Mouse (Mus musculus): ENCODE results near the gene Camk2d. TPM values are rescaled to one million over a fixed set of nuclear protein-coding genes. Genes with fewer than 3 reads are reported as not detected.

Camk2d gene
- total RNA-seq (2017) = 170 to 200 TPM (median 170 TPM) in 3 replicates

DNA sequence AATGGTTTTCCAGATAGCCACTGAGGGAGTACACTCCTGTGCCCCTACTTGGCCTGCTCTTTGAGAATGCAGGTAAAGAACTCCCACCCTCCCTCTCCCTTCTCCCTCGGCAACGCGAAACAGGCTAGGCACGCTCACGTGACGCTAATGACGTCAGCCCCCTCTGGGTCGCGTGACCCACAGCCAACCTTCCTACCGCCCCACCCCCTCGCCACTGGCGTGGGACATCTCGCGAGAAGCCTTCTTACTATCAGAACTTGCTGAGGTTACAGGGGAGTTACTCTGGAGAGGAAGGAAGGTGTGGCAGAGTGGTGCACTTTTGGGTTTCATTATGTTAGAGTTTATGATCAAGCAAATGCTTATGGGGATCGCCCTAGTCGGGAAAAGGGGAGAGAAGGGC lies at the start of gene Camk2d:
Camk2d (plus strand) TSS at position 217 of the 400 bp plus-strand sequence.
- ATAC-seq (replicated peaks; ENCODE audit: insufficient number of reproducible peaks, low FRiP score, low TSS enrichment, poor library complexity, severe bottlenecking) = peak; percentile 93

DNA sequence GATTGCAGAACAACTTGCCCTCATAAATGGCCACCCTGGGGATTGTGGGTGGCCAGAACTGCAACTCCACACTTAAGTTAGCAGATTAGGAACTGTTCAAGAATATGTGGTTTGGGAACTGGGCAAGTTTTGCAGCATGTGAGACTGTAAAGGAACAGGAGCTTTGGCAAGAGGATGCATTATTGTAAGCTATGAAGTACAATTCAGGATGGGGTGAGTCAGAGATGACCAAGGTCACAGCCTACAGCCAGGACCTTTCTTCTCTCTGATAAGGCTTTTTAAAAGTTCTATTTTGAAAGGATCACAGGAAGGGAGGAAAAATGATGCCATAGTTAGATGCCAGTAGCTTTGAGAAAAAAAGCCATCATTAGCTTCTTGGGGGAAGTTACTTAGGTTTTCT lies 48.2 kb upstream of the Camk2d start:
- no peak for ATAC-seq (replicated peaks; ENCODE audit: insufficient number of reproducible peaks, low FRiP score, low TSS enrichment, poor library complexity, severe bottlenecking)

DNA sequence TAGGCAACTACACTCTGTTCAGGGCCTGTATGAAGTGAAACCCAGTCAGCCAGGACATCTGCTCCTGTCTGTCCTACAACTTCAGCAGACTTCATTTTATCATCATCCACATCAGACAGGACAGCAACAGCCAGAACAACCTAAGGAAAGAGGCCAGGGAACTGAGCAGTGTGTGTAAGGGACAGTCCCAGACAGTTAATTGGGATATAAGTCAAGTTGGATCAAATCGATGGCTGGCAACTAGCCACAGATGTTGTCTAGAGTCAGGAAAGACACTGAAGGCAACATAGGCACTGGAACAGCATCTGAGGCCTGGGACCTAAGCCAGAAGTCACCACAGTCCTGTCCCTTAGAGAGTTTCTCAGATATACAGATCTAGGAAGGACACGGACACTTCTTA lies 32.5 kb upstream of the Camk2d start:
- no peak for ATAC-seq (replicated peaks; ENCODE audit: insufficient number of reproducible peaks, low FRiP score, low TSS enrichment, poor library complexity, severe bottlenecking)

DNA sequence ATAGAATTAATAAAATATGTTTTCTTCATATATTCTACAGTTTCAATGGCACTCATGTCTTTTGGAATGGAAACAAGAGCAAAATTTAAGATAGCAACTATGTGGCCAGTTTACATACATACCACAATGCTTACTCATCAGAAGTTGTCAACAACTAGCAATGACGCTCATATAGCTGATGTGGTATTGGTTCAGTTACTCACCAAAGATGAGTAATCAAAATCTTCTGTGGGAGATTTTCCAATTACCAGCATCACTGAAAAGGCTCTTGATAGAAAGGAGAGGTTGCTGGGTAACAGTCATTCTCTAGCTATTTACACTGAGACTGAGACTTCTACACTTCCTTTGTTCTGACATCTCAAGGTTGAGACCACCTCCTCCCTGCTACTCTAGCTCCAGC lies 25.5 kb upstream of the Camk2d start:
- ATAC-seq (replicated peaks; ENCODE audit: insufficient number of reproducible peaks, low FRiP score, low TSS enrichment, poor library complexity, severe bottlenecking) = no peak

DNA sequence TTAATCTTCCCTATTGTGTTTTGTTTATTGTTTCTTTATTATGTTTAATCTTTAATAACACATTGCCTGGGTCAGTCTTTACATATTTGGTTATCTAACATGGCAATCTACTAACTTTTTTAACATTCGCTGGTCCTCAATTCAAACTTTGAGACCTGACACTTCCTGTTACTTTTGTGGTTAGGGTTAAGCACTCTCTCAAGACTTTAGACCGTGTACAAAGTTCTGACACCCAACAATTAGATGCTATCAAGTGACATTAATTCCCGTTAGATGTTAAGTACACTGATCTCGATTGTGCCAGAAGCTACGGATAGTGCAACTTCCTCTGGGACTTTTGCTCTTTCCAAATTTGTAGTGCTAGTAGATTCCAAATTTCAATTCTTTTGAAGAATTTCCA lies 23.2 kb upstream of the Camk2d start:
- no peak for ATAC-seq (replicated peaks; ENCODE audit: insufficient number of reproducible peaks, low FRiP score, low TSS enrichment, poor library complexity, severe bottlenecking)

DNA sequence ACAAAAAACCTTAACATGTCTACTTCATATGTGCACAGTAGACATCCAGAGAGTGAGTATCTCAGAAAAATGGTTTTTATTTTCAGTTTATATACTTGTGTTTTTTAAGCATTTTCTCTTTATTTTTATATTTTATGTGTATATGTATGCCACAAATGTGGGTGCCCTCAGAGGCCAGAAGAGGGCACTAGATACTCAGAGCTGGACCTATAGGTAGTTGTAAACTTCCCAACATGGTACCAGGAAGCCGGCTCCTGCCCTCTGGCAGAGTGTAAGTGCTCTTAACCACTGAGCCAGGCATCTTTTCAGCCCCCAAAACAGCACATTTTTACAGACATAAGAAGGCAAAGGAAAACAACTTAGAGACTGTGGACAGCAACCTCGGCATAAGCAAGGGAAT lies 20.2 kb upstream of the Camk2d start:
- ATAC-seq (replicated peaks; ENCODE audit: insufficient number of reproducible peaks, low FRiP score, low TSS enrichment, poor library complexity, severe bottlenecking) = no peak

DNA sequence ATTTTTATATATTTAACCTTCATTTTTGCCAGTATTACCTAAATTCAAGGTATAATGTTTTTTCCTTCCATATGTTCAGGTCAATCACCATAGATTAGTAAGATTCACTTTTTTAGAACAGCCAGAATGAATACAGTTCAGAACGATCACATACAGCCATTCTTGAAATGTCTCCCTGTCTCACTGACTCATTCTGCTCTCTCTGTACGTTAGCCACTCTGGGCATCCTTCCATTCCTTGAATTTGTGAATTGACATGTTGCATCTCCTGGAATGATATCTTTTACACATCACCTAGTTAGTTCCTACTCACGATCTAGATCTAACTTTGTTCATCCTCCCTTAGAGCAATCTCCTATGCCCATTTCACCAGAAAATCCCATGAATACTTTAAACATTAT lies 10.0 kb upstream of the Camk2d start:
- ATAC-seq (replicated peaks; ENCODE audit: insufficient number of reproducible peaks, low FRiP score, low TSS enrichment, poor library complexity, severe bottlenecking) = no peak

DNA sequence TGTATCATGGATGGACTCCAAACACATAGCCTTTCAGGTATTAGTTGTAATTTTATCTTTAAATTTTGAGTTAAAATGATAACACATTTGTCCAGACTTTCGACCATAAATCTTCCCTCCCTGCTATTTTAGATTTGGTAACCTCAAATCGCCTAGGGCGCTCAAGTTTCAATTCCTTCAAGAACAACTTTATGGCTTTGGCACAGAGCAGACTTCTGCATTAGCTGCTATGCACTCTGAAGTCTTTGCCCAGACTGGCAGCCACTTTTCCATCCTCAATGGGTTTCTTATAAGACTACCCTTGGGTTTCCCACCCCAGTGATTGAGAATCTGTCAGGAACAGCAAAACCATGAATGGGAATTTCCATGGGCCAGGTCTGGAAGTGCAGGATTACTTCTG lies 8.6 kb upstream of the Camk2d start:
- no peak for ATAC-seq (replicated peaks; ENCODE audit: insufficient number of reproducible peaks, low FRiP score, low TSS enrichment, poor library complexity, severe bottlenecking)

DNA sequence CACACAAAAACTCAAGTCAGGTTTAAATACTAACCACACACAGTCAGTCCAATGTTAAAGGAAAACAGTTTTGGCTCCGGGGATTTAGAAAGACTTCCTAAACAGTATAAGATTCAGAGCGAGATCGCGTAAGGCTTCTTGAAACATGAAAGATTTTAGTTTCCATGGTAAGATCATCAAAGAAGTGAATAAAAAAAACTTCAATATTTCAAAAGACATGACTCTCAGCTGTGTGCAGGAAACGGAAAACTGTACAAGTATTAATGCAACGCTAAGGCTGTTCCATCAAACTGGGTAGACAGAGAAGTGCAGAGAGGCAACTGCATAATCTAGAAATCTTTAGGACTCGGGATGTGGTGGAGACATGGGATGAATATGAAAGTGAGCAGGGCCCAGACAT lies 6.5 kb upstream of the Camk2d start:
- no peak for ATAC-seq (replicated peaks; ENCODE audit: insufficient number of reproducible peaks, low FRiP score, low TSS enrichment, poor library complexity, severe bottlenecking)

DNA sequence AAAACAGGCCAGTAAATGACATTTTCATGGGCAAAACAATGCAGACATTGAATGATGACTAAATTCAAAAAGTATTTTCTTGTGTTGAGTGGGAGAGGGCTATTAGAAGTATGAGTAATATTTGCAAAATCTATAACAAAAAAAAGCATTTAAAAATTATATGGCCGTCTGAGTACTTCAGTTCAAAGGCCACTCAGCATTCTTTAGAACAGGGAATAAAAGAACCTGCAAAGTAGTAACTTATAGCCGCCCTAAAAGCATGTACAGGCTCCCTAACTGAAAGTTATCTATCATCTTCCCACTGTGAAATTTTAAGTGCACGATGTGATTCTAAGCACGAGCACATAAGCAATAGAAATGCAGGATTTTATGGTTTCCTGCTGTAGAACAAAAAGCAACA lies 646 bp upstream of the Camk2d start:
- ATAC-seq (replicated peaks; ENCODE audit: insufficient number of reproducible peaks, low FRiP score, low TSS enrichment, poor library complexity, severe bottlenecking) = no peak

DNA sequence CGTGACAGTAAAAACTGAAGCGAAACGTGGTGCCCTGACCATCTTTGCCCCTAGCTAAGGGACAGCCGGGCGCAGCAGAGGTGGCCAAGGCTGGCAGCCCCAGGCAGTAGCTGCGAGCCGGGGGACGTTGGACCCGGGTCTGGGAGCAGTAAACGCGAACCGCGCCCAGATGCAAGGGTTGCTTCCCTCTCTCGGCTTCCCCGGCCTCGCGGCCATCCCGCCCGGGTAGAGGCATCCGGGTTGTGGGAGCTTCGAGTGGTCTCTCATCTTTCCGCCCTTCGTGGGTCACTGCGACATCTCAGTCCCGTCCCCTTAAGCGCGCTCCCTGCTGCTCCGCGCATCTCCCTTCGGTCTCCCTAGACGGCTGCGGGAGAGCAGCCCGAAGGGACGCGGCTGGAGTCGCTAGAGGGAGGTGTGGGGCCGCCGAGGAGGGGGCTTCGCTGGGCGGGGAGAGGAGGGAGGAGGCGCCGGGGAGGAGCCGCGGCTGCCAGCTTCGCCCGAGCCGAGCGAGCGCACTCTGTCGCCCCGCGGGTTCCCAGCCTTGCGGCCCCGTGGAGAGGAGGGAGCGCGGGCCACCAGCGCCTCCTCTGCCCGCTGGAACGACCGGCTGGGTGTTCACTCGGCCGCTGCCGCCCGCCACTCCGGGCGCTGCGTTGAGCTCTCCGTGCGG lies 524 bp downstream of the Camk2d start:
- peak; percentile 33 for ATAC-seq (replicated peaks; ENCODE audit: insufficient number of reproducible peaks, low FRiP score, low TSS enrichment, poor library complexity, severe bottlenecking)

DNA sequence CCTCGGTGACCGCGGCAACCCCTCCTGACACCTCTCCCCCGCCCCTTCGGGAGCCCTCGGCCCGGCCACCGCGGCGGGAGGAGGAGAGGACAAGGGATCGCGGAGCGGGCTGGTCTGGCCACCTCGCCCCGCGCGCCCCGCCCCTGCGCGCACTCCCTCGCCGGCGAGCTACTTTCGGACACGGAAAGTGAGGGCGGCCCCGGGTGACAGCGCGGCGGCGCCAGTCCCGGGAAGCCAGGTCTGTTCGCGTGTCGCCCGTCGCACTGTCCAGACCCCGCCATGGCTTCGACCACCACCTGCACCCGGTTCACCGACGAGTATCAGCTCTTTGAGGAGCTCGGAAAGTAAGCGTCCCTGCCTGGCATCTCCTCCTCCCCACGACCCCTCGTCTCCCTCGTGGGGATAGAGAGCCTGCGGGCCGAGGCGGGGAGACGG lies 1.1 kb downstream of the Camk2d start:
- ATAC-seq (replicated peaks; ENCODE audit: insufficient number of reproducible peaks, low FRiP score, low TSS enrichment, poor library complexity, severe bottlenecking) = peak; percentile 7; the same call in 1 of the 2 replicates

DNA sequence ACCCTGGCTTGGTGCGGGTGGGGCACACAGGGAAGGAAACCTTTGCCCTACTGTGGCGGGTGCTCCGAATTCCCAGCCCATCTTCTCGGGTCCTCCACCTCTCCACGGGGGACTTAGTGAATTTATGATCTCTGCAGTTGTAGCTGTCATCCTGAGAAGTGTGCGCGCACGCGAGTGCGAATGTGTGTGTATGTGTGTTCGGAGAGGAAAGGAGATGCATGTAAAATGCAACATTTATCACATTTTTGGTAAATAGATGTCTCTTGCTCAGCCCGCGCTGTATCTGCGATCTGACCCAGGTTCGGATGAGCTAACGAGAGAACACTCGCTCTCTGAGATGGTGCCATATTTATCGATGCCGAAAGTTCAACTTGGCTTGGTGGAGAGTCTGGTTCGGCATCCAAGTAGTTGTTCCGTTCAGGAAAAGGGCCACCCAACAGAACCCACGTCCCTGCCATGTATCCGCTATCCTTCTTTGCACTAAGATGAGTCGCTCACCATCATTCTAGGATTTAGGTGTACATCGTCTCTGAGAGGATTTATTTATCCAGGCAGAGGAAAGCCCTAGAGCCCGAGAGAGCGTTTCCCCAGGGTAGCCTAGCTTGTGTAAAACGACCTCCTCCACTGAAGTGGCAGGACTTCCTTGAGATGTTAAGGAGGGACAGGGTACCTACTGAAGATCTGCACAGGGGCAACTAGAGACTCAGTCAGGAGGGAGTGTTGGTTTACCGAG lies 1.7 kb downstream of the Camk2d start:
- no peak for ATAC-seq (replicated peaks; ENCODE audit: insufficient number of reproducible peaks, low FRiP score, low TSS enrichment, poor library complexity, severe bottlenecking)

DNA sequence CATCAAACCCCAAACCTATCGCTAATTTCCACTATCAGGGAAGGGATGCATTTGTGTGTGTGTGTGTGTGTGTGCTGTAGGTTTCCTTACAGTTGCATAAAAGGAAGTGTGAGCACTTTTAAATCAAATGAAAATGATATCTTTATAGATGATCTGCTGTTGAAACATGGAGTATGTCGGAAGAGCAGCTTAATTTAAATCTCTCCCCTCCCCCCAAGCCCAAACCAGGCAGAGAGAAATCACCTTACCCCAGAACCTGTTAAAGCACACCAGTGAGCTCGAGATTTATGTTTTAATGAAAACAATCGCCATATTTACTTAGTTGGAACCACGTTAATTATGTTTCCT lies 2.2 kb downstream of the Camk2d start:
- ATAC-seq (replicated peaks; ENCODE audit: insufficient number of reproducible peaks, low FRiP score, low TSS enrichment, poor library complexity, severe bottlenecking) = no peak

DNA sequence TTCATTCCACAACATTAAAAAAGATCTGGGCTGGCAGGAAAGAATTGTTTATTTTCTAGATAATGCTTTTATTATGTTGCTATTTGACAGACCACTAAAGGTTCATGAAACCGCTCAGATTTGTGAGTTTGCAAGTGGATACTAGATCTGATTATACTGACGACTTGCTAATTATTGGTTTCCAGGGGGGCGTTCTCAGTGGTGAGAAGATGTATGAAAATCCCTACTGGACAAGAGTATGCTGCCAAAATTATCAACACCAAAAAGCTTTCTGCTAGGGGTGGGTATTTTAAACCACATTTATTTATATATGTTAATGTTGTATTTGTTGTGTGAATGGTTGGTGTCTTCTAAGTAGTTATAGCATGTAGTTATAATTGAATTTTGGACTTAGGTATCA lies 2.8 kb downstream of the Camk2d start:
- no peak for ATAC-seq (replicated peaks; ENCODE audit: insufficient number of reproducible peaks, low FRiP score, low TSS enrichment, poor library complexity, severe bottlenecking)

DNA sequence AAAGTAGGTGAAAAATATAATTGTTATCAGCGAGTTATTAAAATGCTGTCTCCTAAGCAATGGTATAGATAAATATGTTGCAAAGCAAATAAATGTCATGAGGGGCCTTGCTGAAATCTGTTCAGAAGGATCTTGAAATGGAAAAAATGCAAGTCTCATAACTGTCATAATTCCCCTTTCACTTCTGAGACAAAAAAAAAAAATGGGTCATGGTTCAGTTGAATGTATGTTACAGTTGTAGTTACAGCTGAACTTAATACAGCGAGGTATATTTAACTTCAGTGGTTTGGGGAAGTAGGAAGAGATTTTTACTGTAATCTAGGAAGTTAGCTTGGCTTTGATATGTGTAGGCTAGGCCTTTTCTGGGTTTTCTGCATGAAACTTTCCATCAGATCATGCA lies 3.2 kb downstream of the Camk2d start:
- ATAC-seq (replicated peaks; ENCODE audit: insufficient number of reproducible peaks, low FRiP score, low TSS enrichment, poor library complexity, severe bottlenecking) = no peak

DNA sequence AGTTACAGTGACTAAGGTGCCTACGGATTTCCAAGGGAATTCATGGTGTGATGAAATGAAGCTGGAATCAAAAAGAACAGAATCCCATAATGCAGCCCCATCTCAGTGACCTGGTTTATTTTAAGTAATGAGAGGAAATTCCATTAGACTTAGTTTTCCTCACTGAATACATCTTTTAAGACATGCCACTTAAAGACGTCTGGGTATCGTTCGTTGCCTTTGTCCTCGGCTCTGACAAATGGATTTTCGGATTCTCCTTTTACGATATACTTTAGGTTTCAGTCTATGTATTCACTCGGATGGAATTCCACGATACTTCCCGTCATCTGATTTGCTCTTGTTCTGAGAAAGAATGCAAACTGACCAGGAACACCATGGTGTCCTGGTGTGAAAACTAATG lies 3.8 kb downstream of the Camk2d start:
- ATAC-seq (replicated peaks; ENCODE audit: insufficient number of reproducible peaks, low FRiP score, low TSS enrichment, poor library complexity, severe bottlenecking) = no peak

DNA sequence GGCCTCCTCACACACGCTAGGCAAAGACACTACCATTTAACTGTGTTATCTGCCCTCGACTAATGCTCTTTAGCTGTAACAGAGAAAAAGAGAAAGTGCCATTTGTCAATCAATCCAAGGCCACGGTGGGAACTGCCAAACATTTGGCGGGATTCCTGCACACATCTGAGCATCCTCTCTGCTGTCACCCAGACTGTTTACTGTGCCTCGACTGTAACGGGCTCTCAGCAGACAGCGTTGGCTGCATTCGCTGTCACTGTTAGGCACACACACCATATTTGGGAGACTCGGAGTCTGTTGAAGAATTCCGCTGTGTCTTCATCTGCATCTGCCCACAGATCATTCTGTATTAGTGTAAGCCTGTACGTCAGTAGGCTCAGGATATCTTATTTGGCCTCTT lies 6.7 kb downstream of the Camk2d start:
- no peak for ATAC-seq (replicated peaks; ENCODE audit: insufficient number of reproducible peaks, low FRiP score, low TSS enrichment, poor library complexity, severe bottlenecking)

DNA sequence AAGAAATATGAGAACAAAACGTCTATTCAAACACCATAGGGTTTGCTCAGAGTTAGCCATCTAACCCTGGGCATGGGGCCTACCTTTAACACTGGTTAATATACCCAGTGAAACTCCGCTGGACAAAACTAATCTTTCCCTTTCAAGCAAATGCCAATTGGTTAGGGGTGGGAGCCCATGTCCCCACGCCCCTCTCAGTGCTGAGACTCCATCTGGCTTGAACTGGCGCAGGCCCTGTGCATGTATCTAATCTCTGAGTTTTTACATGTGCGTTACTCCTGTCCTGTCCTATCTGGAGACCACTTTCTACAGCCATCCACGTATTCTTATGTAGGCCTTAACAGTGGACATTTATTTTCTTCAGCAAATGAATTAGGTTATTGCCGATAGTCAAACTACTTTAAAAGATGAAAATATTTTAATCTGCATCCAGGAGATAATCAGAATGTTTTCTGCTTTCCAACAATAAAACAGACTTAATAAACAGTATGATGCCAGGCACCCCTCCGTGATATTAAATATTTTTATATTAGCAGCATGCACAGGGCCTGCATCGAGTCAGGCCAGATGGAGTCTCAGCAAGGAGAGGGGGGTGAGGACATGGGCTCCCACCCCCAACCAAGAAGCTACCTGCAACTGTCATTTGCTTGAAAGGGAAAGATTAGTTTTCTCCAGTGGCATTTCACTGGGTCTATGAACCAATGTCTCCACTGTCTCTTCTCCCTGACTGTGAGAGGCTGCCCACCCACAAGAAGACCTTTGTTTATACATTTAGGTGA lies 8.7 kb downstream of the Camk2d start:
- no peak for ATAC-seq (replicated peaks; ENCODE audit: insufficient number of reproducible peaks, low FRiP score, low TSS enrichment, poor library complexity, severe bottlenecking)

DNA sequence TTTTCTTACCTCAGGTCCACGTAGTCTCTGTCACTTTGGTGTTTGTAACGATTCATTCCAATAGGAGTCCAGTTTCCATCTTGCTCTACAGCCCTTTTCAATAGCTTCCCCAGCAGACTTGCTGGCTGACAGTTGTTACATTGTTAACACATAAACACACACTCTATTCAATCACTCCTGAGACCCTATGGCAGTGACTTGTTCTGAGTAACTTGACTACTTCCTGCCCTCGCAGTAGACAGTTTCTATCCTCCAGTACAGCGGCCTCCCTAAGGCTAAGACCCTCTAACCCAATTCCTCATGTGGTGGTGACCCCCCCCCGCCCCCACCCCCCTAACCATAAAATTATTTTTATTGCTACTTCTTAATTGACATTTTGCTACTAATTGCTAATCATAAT lies 13.2 kb downstream of the Camk2d start:
- ATAC-seq (replicated peaks; ENCODE audit: insufficient number of reproducible peaks, low FRiP score, low TSS enrichment, poor library complexity, severe bottlenecking) = no peak

Measured in monocyte, adult 5-6 weeks (primary cell).